Mouse (Mus musculus): ENCODE data around the gene Was. TPM values are rescaled to one million over a fixed set of nuclear protein-coding genes. Genes with fewer than 3 reads are reported as not detected.

Was gene
- polyA plus RNA-seq (2012): 2.2 and 2.8 TPM in 2 replicates

DNA sequence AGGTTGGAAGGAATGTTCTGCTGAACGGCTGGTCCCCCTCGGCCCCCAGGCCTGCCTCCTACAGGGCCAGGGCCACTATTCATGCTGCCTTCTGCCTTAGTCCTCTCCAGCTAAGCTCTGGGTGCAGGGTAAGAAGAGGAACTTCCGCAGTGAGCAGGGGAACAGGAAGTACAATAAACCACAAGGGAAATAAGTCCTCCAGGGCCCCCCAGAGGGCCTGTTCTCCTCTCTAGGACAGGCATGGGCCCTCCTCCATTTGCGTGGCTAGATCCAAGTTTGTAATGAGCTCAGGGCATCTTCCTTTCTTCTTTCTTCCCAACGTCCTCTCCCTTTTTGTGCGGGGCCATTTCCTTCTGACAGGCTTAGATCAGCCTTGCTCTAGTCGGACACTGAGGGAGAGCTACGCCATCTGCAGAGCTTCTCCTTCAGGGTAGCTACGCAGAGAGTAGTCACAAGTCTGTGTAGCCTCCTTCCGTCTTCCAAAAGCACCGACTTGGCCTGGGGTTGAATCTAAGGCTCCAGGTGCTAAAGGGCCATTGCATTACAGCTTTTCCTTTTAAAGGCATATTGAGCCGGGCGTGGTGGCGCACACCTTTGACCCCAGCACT lies at the start of gene Was:
Was (minus strand) TSS at position 153 of the 608 bp plus-strand sequence.
- TF ChIP-seq GATA1 (IDR thresholded peaks at IDR 0.05; ENCODE audit: low read length): no peak
- no peak for TF ChIP-seq TAL1 (IDR thresholded peaks at IDR 0.05; ENCODE audit: low read length)

GRCm38 (mm10) chrX:8139480-8139879 lies 49.2 kb upstream of the Was start:
- TF ChIP-seq GATA1 (IDR thresholded peaks at IDR 0.05; ENCODE audit: low read length) (no peak), TAL1 (IDR thresholded peaks at IDR 0.05; ENCODE audit: low read length) (no peak)
- H3K36me3 ChIP-seq (ENCODE audit: control insufficient read depth): peaks cover 82% of the 10 kb centered on the region

More for the DNA sequence above, at the start of gene Was:
- Histone ChIP-seq H3K36me3 (ENCODE audit: control insufficient read depth) (no peaks in the 10 kb centered on the region; the same call in 1 of the 2 replicates), H3K9me3 (ENCODE audit: control insufficient read depth, low read length) (peaks cover 2% of the 10 kb centered on the region; the same call in 1 of the 2 replicates), H3K4me1 (ENCODE audit: control insufficient read depth) (peaks cover 14% of the 10 kb centered on the region), H3K27me3 (ENCODE audit: control insufficient read depth) (no peaks in the 10 kb centered on the region), H3K4me3 (replicated peaks) (peak within 1 kb of the TSS; percentile 43)

DNA sequence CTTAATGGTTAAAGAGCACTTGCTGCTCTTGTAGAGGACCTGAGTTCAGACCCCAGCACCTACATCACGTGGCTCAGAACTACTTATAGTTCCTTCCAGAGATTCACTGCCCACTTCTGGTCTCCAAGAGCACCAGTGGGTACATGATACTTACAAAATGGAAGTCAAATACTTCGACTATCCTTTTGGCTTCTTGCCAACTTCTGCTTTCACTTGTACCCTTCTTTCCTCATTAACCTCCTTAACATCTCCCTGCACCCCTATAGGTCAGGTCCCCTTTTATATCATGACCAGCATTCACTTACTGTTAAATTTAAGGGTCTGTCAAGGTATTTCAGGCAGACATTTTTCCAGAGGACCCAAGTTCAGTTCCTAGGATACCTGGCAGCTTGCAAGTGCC lies 45.6 kb upstream of the Was start:
- H3K36me3 ChIP-seq (ENCODE audit: control insufficient read depth): peaks cover 57% of the 10 kb centered on the region
- no peak for TF ChIP-seq GATA1 (IDR thresholded peaks at IDR 0.05; ENCODE audit: low read length)
- no peak for TF ChIP-seq TAL1 (IDR thresholded peaks at IDR 0.05; ENCODE audit: low read length)
- H3K4me3 ChIP-seq (replicated peaks): no peak overlapping the region
- H3K9me3 ChIP-seq (ENCODE audit: control insufficient read depth, low read length): peaks cover 10% of the 10 kb centered on the region
- no peaks in the 10 kb centered on the region for H3K27me3 ChIP-seq (ENCODE audit: control insufficient read depth)
- H3K4me1 ChIP-seq (ENCODE audit: control insufficient read depth): peaks cover 31% of the 10 kb centered on the region

More at GRCm38 (mm10) chrX:8139480-8139879, 49.2 kb upstream of the Was start:
- Histone ChIP-seq H3K27me3 (ENCODE audit: control insufficient read depth) (no peaks in the 10 kb centered on the region), H3K4me1 (ENCODE audit: control insufficient read depth) (peaks cover 28% of the 10 kb centered on the region), H3K9me3 (ENCODE audit: control insufficient read depth, low read length) (peaks cover 5% of the 10 kb centered on the region), H3K4me3 (replicated peaks) (no peak overlapping the region)

- Histone ChIP-seq H3K9me3 (ENCODE audit: control insufficient read depth, low read length) (peaks cover 21% of the 10 kb centered on the region), H3K4me1 (ENCODE audit: control insufficient read depth) (peaks cover 35% of the 10 kb centered on the region), H3K27me3 (ENCODE audit: control insufficient read depth) (no peaks in the 10 kb centered on the region), H3K36me3 (ENCODE audit: control insufficient read depth) (peaks cover 55% of the 10 kb centered on the region), H3K4me3 (replicated peaks) (peak within 1 kb of the TSS; percentile 80)
- TF ChIP-seq TAL1 (IDR thresholded peaks at IDR 0.05; ENCODE audit: low read length) (no peak), GATA1 (IDR thresholded peaks at IDR 0.05; ENCODE audit: low read length) (peak; percentile 10; the same call in 1 of the 2 replicates)
Observed at GRCm38 (mm10) chrX:8132017-8132976, 42.0 kb upstream of the Was start, which contains the start of gene Wdr13. Gene Wdr13 (minus strand): TSS chrX:8132892.

DNA sequence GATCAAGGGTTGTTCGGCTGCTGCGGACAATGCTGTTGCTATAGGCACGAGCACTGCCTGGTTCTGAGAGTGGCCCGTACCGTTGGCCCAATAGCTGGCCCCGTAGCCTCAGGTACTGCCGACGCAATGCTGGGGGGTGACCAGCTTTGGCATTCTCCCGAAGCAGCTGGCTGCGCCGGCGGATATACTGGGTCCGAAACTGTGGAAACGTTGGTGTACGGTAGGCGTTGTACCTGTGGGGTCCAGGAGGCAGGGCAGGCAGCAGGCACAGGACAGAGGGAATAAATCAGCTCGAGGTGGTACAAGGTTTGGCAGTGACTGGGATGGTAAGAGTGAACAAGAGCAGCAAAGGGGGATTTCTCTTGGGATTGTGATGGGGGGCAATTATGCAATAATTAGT lies 41.1 kb upstream of the Was start:
- H3K4me1 ChIP-seq (ENCODE audit: control insufficient read depth): peaks cover 34% of the 10 kb centered on the region
- peak overlapping the region; percentile 80 for H3K4me3 ChIP-seq (replicated peaks)
- H3K36me3 ChIP-seq (ENCODE audit: control insufficient read depth): peaks cover 54% of the 10 kb centered on the region
- peaks cover 21% of the 10 kb centered on the region for H3K9me3 ChIP-seq (ENCODE audit: control insufficient read depth, low read length)
- H3K27me3 ChIP-seq (ENCODE audit: control insufficient read depth): no peaks in the 10 kb centered on the region
- TF ChIP-seq GATA1 (IDR thresholded peaks at IDR 0.05; ENCODE audit: low read length): no peak
- TF ChIP-seq TAL1 (IDR thresholded peaks at IDR 0.05; ENCODE audit: low read length): no peak

DNA sequence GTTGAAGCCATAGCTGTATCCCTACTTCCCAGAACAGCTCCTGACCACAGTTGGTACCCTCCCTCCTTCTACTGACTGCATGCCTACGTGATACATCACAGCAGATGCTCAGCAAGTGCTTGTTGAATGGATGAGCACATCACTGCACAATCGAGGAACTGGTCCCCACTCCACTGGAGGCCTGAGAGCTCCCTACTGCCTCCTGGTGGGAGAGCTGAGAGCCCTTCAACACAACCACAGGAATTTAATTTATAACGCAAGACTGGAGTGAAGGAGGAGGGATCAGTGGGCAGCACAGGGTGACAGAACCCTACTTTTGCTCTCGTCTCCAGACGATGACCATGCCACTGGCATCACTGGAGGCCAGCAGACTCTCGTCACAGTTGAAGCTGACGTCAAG lies 34.9 kb upstream of the Was start:
- TF ChIP-seq GATA1 (IDR thresholded peaks at IDR 0.05; ENCODE audit: low read length): no peak
- TF ChIP-seq TAL1 (IDR thresholded peaks at IDR 0.05; ENCODE audit: low read length): no peak
- Histone ChIP-seq H3K27me3 (ENCODE audit: control insufficient read depth) (no peaks in the 10 kb centered on the region), H3K36me3 (ENCODE audit: control insufficient read depth) (peaks cover 61% of the 10 kb centered on the region), H3K9me3 (ENCODE audit: control insufficient read depth, low read length) (peaks cover 11% of the 10 kb centered on the region), H3K4me1 (ENCODE audit: control insufficient read depth) (peaks cover 2% of the 10 kb centered on the region), H3K4me3 (replicated peaks) (no peak overlapping the region)

DNA sequence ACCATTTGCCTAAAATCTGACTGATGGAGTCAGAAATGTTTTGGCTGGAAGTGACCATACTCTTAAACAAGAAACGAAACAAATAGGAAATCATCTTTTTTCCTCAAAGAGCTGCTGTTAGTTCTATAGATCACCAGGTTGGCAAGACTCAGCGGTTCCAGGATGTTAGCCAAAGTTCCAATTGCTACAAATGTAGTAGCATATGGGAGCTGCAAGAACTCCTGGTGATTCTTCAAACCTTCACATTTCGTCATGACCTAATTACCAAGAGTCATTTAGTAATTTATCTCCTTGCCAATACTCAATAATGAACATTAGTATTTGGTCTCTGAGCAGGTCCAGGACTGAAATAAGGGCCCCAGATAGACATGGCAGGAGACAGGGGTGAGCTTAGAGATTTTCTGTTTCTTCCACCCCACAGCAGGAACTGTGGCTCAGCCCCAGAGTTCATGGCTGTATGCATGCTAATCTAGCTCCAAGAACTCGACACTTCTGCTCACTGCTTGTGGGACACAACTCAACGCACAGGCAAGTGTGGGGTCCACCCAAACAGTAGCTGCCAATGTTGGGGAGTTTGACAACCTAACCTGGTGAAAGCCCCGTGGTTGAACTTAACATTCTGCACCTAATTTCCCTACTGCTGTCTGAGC lies 33.6 kb upstream of the Was start:
- Histone ChIP-seq H3K4me3 (replicated peaks) (no peak overlapping the region), H3K36me3 (ENCODE audit: control insufficient read depth) (peaks cover 51% of the 10 kb centered on the region), H3K27me3 (ENCODE audit: control insufficient read depth) (no peaks in the 10 kb centered on the region), H3K9me3 (ENCODE audit: control insufficient read depth, low read length) (peaks cover 12% of the 10 kb centered on the region), H3K4me1 (ENCODE audit: control insufficient read depth) (peaks cover under 1% of the 10 kb centered on the region)
- TF ChIP-seq GATA1 (IDR thresholded peaks at IDR 0.05; ENCODE audit: low read length) (no peak), TAL1 (IDR thresholded peaks at IDR 0.05; ENCODE audit: low read length) (no peak)

- Histone ChIP-seq H3K4me3 (replicated peaks) (no peak overlapping the region), H3K4me1 (ENCODE audit: control insufficient read depth) (peaks cover 4% of the 10 kb centered on the region; the same call in 1 of the 2 replicates), H3K27me3 (ENCODE audit: control insufficient read depth) (no peaks in the 10 kb centered on the region), H3K9me3 (ENCODE audit: control insufficient read depth, low read length) (peaks cover 5% of the 10 kb centered on the region), H3K36me3 (ENCODE audit: control insufficient read depth) (peaks cover 3% of the 10 kb centered on the region)
- TF ChIP-seq GATA1 (IDR thresholded peaks at IDR 0.05; ENCODE audit: low read length) (no peak), TAL1 (IDR thresholded peaks at IDR 0.05; ENCODE audit: low read length) (no peak)
Observed at GRCm38 (mm10) chrX:8117264-8117663, 27.0 kb upstream of the Was start.
